Mouse (Mus musculus): ENCODE measurements at regions not wholly inside any gene's neighbourhood (a gene's known extent, or its start where the extent isn't known, plus 50 kb on each side); places are given as distances from the start of the nearest gene placed in this dataset.

DNA sequence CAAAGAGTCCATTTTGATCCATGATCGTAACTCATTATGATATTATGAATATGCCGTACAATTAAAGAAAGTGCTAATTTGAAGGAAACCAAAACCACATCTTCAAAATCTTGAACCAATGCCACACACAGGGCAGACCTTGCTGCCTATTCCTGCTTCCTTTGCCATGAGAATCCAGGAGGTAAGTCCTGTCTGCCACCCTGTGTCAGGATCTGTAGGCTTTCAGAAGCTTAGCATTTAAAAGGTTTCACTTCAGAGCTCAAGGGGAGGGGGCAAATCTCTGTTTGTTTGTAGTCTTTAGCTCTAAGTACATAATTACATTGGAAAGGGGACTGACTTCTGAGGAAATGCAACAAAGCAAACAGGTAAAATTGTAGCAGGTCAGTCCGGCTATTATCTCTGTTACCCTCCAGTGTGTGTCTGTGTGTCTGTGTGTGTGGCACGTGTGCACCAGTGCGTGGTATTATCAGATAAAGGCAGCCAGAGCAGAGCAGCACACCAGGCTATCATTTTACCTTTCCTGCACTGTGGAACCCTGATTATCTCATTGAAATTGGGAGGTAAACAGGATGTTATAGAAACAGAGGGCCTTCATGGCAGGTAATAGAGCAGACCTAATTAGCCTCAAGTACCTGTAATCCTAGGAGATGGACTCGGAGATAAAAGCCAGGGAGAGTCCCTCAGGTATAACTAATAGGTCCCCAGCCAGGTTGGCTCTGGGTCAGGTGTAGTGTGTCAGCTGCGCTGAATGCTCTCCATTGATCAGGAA, 948.0 kb upstream of the Zeb2 start:
- Histone ChIP-seq H3K27me3 (ENCODE audit: control insufficient read depth, insufficient read depth, low read length) (no peaks in the 10 kb centered on the region), H3K36me3 (ENCODE audit: control insufficient read depth, insufficient read depth, low read length) (no peaks in the 10 kb centered on the region), H3K9me3 (ENCODE audit: control insufficient read depth, low read length) (no peaks in the 10 kb centered on the region), H3K9ac (ENCODE audit: low read length) (no peak overlapping the region), H3K4me2 (ENCODE audit: low read depth) (no peak overlapping the region), H3K4me3 (ENCODE audit: low read depth, low read length) (no peak overlapping the region), H3K27ac (ENCODE audit: low read depth, low read length) (no peak overlapping the region), H3K4me1 (ENCODE audit: control insufficient read depth, insufficient read depth, low read length) (no peaks in the 10 kb centered on the region)
- WGBS: 74% methylated on average over 7 of the region's 7 CpGs
- no peak for DNase-seq (ENCODE audit: low spot score)
- no peak for ATAC-seq (ENCODE audit: insufficient read depth, low FRiP score, low TSS enrichment)

DNA sequence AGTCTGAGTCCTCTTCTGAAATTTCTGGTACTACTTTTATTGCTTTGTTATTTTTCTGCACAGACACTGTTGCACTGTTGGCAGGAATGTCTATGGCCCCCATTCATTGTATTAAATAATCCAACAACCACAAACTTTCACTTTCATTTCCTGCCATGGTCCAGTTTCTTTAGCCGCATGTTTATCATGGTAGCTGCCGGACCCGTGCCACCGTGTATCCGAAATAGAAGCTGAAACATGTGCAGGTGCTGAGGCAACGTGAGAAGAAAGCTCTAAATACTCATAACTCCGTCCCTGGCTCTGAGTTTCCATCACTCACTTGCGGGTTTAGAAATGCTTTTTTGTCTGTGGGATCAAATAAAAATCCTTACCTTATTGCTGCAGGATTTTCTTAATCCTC, 938.5 kb upstream of the Zeb2 start:
- Histone ChIP-seq H3K4me3 (ENCODE audit: low read depth, low read length) (no peak overlapping the region), H3K27ac (ENCODE audit: low read depth, low read length) (no peak overlapping the region), H3K27me3 (ENCODE audit: control insufficient read depth, insufficient read depth, low read length) (no peaks in the 10 kb centered on the region), H3K4me1 (ENCODE audit: control insufficient read depth, insufficient read depth, low read length) (no peaks in the 10 kb centered on the region), H3K9ac (ENCODE audit: low read length) (no peak overlapping the region), H3K9me3 (ENCODE audit: control insufficient read depth, low read length) (no peaks in the 10 kb centered on the region), H3K36me3 (ENCODE audit: control insufficient read depth, insufficient read depth, low read length) (no peaks in the 10 kb centered on the region), H3K4me2 (ENCODE audit: low read depth) (no peak overlapping the region)
- DNase-seq (ENCODE audit: low spot score) (no peak), ATAC-seq (ENCODE audit: insufficient read depth, low FRiP score, low TSS enrichment) (no peak)
- 88% methylated on average over 8 of the region's 8 CpGs for WGBS

DNA sequence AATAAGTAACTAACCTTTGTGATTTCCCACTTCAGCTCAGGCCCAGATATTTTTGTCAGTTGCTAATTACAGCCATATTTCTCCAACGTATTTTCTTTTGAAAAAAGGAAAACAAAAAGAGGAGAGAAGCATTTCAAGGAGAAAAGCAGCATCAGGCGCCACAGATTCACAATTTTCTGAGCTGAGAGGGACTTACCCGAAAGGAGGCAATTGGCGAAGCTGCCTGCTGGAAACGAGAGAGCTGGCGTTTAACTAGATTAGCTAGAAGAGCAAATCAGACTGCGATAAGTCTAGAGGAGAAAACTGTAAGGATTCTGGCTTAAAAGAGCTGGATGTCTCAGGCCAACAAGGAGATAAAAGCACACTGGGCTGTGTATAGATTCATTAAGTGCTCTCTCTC, 937.7 kb upstream of the Zeb2 start:
- Histone ChIP-seq H3K4me2 (ENCODE audit: low read depth) (no peak overlapping the region), H3K36me3 (ENCODE audit: control insufficient read depth, insufficient read depth, low read length) (no peaks in the 10 kb centered on the region), H3K9ac (ENCODE audit: low read length) (no peak overlapping the region), H3K4me1 (ENCODE audit: control insufficient read depth, insufficient read depth, low read length) (no peaks in the 10 kb centered on the region), H3K27ac (ENCODE audit: low read depth, low read length) (no peak overlapping the region), H3K9me3 (ENCODE audit: control insufficient read depth, low read length) (no peaks in the 10 kb centered on the region), H3K27me3 (ENCODE audit: control insufficient read depth, insufficient read depth, low read length) (no peaks in the 10 kb centered on the region), H3K4me3 (ENCODE audit: low read depth, low read length) (no peak overlapping the region)
- ATAC-seq (ENCODE audit: insufficient read depth, low FRiP score, low TSS enrichment): no peak
- DNase-seq (ENCODE audit: low spot score): no peak
- 76% methylated on average over 7 of the region's 7 CpGs for WGBS

DNA sequence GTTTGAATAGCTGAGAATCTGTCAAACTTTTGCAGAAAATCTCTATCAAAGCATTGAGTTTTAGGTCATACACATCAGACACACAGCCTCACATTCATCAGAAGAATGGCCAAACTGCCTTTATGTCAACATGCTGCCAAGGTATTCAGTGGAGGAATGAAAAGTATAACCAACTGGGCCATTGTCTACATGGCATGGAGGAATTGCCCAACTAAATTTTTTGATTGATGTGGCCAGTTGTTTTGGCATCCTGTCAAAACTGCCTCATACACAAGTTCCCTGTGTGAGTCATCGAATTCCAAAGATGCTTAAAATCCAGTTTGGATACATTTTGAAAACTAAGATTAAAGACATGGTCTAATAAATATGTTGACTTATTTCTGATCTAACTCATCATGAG, 904.7 kb upstream of the Zeb2 start:
- Histone ChIP-seq H3K9me3 (ENCODE audit: control insufficient read depth, low read length) (no peaks in the 10 kb centered on the region), H3K4me2 (ENCODE audit: low read depth) (no peak overlapping the region), H3K36me3 (ENCODE audit: control insufficient read depth, insufficient read depth, low read length) (no peaks in the 10 kb centered on the region), H3K4me1 (ENCODE audit: control insufficient read depth, insufficient read depth, low read length) (no peaks in the 10 kb centered on the region), H3K27ac (ENCODE audit: low read depth, low read length) (no peak overlapping the region), H3K27me3 (ENCODE audit: control insufficient read depth, insufficient read depth, low read length) (no peaks in the 10 kb centered on the region), H3K9ac (ENCODE audit: low read length) (no peak overlapping the region), H3K4me3 (ENCODE audit: low read depth, low read length) (no peak overlapping the region)
- DNase-seq (ENCODE audit: low spot score) (no peak), ATAC-seq (ENCODE audit: insufficient read depth, low FRiP score, low TSS enrichment) (no peak)
- WGBS: 80% methylated on average over 1 of the region's 1 CpGs

DNA sequence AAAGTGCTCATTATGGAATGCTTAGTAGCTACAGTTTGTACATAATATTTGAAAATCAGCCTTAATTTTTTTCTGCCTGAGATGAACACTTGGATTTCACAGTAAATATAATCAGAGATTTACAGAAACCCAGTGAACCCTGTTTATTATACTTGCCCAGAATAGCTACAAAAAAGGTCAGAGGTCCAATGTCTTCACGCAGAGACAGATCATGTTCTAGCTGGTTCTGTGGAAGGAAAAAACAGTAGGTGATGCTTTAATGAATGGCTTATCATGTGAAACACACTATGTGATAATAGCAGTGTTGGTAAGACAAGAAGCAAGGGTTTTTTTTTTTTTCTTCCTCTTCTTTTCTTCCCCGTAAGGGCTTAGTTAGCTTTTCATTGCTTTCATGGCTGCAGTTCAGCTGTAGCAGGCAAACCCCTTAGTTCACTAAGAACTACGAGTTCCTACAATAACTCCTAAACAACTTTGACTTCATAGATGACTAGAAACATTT, 896.6 kb upstream of the Zeb2 start:
- ATAC-seq (ENCODE audit: insufficient read depth, low FRiP score, low TSS enrichment): no peak
- no peaks in the 10 kb centered on the region for H3K4me1 ChIP-seq (ENCODE audit: control insufficient read depth, insufficient read depth, low read length)
- no peaks in the 10 kb centered on the region for H3K36me3 ChIP-seq (ENCODE audit: control insufficient read depth, insufficient read depth, low read length)
- WGBS: 76% methylated on average over 3 of the region's 3 CpGs
- H3K9me3 ChIP-seq (ENCODE audit: control insufficient read depth, low read length): no peaks in the 10 kb centered on the region
- no peak overlapping the region for H3K27ac ChIP-seq (ENCODE audit: low read depth, low read length)
- DNase-seq (ENCODE audit: low spot score): no peak
- H3K4me3 ChIP-seq (ENCODE audit: low read depth, low read length): no peak overlapping the region
- no peaks in the 10 kb centered on the region for H3K27me3 ChIP-seq (ENCODE audit: control insufficient read depth, insufficient read depth, low read length)
- H3K9ac ChIP-seq (ENCODE audit: low read length): no peak overlapping the region
- no peak overlapping the region for H3K4me2 ChIP-seq (ENCODE audit: low read depth)

DNA sequence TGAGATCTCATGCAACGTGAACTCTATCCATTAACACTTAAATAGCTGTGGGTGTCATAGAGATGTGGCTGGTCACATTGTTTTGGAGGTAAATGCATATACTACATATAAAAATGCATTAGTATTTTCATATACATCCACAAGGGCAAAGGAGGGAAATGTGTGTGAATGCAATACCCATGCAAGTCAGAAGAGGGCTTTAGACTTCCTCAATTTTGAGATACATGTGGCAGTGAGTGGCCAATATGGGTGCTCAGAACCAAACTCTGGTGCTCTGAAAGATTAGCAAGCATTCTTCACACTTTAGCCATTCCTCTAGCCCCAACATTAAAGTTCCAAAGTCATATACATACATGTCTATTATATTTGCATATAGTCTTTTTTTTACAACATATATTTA, 895.5 kb upstream of the Zeb2 start:
- 100% methylated on average over 1 of the region's 1 CpGs for WGBS
- no peak for ATAC-seq (ENCODE audit: insufficient read depth, low FRiP score, low TSS enrichment)

DNA sequence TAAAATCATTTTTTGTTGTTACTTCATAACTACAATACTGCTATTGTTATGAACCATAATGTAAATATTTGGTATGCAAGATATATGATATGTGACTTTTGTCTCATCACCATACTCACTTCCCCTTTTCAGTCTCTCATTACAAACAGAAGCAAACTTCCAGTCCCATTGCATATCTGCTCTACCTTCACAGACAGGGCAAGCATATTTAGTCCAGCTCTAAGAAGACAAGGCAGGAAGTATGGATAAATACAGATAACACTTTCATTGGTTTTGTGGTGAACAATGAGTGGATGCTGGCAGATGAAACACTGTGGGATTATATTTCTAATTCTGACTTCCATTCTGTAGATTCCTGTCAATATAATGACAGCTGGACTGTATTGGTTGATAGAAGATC, 858.0 kb upstream of the Zeb2 start:
- Histone ChIP-seq H3K4me1 (ENCODE audit: control insufficient read depth, insufficient read depth, low read length) (no peaks in the 10 kb centered on the region), H3K36me3 (ENCODE audit: control insufficient read depth, insufficient read depth, low read length) (no peaks in the 10 kb centered on the region), H3K4me2 (ENCODE audit: low read depth) (no peak overlapping the region), H3K9me3 (ENCODE audit: control insufficient read depth, low read length) (no peaks in the 10 kb centered on the region), H3K27ac (ENCODE audit: low read depth, low read length) (no peak overlapping the region), H3K4me3 (ENCODE audit: low read depth, low read length) (no peak overlapping the region), H3K9ac (ENCODE audit: low read length) (no peak overlapping the region), H3K27me3 (ENCODE audit: control insufficient read depth, insufficient read depth, low read length) (no peaks in the 10 kb centered on the region)
- DNase-seq (ENCODE audit: low spot score) (no peak), ATAC-seq (ENCODE audit: insufficient read depth, low FRiP score, low TSS enrichment) (no peak)

More for the DNA sequence above, 895.5 kb upstream of the Zeb2 start:
- H3K4me1 ChIP-seq (ENCODE audit: control insufficient read depth, insufficient read depth, low read length): no peaks in the 10 kb centered on the region
- H3K4me3 ChIP-seq (ENCODE audit: low read depth, low read length): no peak overlapping the region
- no peak overlapping the region for H3K4me2 ChIP-seq (ENCODE audit: low read depth)
- no peaks in the 10 kb centered on the region for H3K9me3 ChIP-seq (ENCODE audit: control insufficient read depth, low read length)
- H3K36me3 ChIP-seq (ENCODE audit: control insufficient read depth, insufficient read depth, low read length): no peaks in the 10 kb centered on the region
- no peak overlapping the region for H3K9ac ChIP-seq (ENCODE audit: low read length)
- no peak for DNase-seq (ENCODE audit: low spot score)
- H3K27ac ChIP-seq (ENCODE audit: low read depth, low read length): no peak overlapping the region
- H3K27me3 ChIP-seq (ENCODE audit: control insufficient read depth, insufficient read depth, low read length): no peaks in the 10 kb centered on the region

DNA sequence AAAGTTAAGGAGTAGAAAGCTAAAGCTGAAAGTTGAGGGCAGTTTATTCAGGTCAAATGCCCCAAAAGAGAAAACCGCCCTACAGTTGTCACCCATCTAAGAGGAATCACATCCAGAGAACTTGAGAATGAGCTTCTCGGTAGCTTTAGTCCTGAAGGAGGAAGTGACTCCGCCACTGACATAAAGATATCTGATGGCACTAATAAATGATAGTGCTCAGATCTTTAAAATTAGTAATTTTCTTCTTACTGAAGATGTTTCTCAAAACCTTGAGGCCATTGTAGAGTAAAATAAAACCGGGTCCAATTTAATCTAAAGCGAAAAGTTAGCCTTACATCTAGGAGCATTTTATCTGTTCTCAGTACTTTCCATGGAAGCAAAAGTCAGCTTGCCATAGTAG, 851.4 kb upstream of the Zeb2 start:
- H3K4me3 ChIP-seq (ENCODE audit: low read depth, low read length): no peak overlapping the region
- H3K36me3 ChIP-seq (ENCODE audit: control insufficient read depth, insufficient read depth, low read length): no peaks in the 10 kb centered on the region
- WGBS: 89% methylated on average over 5 of the region's 5 CpGs
- H3K4me2 ChIP-seq (ENCODE audit: low read depth): no peak overlapping the region
- H3K9me3 ChIP-seq (ENCODE audit: control insufficient read depth, low read length): no peaks in the 10 kb centered on the region
- no peaks in the 10 kb centered on the region for H3K4me1 ChIP-seq (ENCODE audit: control insufficient read depth, insufficient read depth, low read length)
- no peak overlapping the region for H3K27ac ChIP-seq (ENCODE audit: low read depth, low read length)
- ATAC-seq (ENCODE audit: insufficient read depth, low FRiP score, low TSS enrichment) (no peak), DNase-seq (ENCODE audit: low spot score) (no peak)
- H3K9ac ChIP-seq (ENCODE audit: low read length): no peak overlapping the region
- no peaks in the 10 kb centered on the region for H3K27me3 ChIP-seq (ENCODE audit: control insufficient read depth, insufficient read depth, low read length)

DNA sequence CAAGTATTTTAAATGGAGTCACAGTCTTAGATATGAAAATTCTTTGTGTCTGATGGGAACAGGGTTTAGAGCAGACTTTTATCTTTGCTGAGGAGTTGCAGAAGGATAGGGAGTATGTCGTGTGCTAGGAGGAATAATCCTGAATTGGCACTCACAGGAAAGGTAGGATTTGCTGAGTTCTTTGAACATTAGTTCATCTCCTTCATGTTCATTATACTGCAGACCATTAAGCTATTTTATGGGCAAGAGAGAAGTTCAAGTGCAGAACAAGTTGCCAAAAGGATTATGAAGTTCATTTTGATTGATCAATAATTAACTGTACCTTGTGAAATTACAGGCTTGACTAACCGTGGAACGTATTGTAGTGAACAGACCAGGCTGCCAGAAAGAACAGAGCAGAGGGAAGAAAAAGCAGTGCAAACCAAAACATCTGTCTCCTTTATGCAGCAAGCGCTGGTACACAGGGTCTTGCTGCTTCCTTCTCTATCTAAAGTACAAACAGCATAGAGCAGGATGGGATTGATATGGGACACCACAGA, 839.7 kb upstream of the Zeb2 start:
- 88% methylated on average over 4 of the region's 4 CpGs for WGBS
- Histone ChIP-seq H3K4me2 (ENCODE audit: low read depth) (no peak overlapping the region), H3K9ac (ENCODE audit: low read length) (no peak overlapping the region), H3K4me1 (ENCODE audit: control insufficient read depth, insufficient read depth, low read length) (no peaks in the 10 kb centered on the region), H3K4me3 (ENCODE audit: low read depth, low read length) (no peak overlapping the region), H3K36me3 (ENCODE audit: control insufficient read depth, insufficient read depth, low read length) (no peaks in the 10 kb centered on the region), H3K9me3 (ENCODE audit: control insufficient read depth, low read length) (no peaks in the 10 kb centered on the region), H3K27me3 (ENCODE audit: control insufficient read depth, insufficient read depth, low read length) (no peaks in the 10 kb centered on the region), H3K27ac (ENCODE audit: low read depth, low read length) (no peak overlapping the region)
- no peak for ATAC-seq (ENCODE audit: insufficient read depth, low FRiP score, low TSS enrichment)
- no peak for DNase-seq (ENCODE audit: low spot score)
